Mouse (Mus musculus) left cerebral cortex, adult 9 months (tissue): ENCODE measurements around the gene Pvrig.
"Not testable (repeated sequence)": the region's sequence is repeated elsewhere in the genome, so short reads cannot be mapped to it uniquely, and the experiment has no call there.

Experiments
- DNase-seq, 2 experiments: peaks; one replicate each; pipeline ENCODE4 v3.0.0; 2022; ENCODE audit warnings: low spot score in 2 of 2

Gene Pvrig

GRCm38 (mm10) chr5:138341661-138342060 is at the start of gene Pvrig:
Pvrig (plus strand) TSS chr5:138341961.
- no peak for DNase-seq

- no peak for DNase-seq
Measured at GRCm38 (mm10) chr5:138294158-138294557, 47.6 kb upstream of the Pvrig start.

- DNase-seq: no peak
Measured at GRCm38 (mm10) chr5:138299613-138300012, 42.1 kb upstream of the Pvrig start.

GRCm38 (mm10) chr5:138312795-138313194 is 29.0 kb upstream of the Pvrig start:
- no peak for DNase-seq

- DNase-seq: no peak
Measured at GRCm38 (mm10) chr5:138343216-138343615, 1.5 kb downstream of the Pvrig start.

GRCm38 (mm10) chr5:138363208-138363607 is 21.4 kb downstream of the Pvrig start:
- DNase-seq: not testable (repeated sequence)

GRCm38 (mm10) chr5:138365347-138365746 is 23.6 kb downstream of the Pvrig start:
- DNase-seq: not testable (repeated sequence)
